Mouse (Mus musculus): ENCODE data around the gene Abcg1. TPM values are rescaled to one million over a fixed set of nuclear protein-coding genes. Genes with fewer than 3 reads are reported as not detected.

Abcg1 gene
- polyA plus RNA-seq, 1 experiment from 2014 or later, result 9.6 TPM

DNA sequence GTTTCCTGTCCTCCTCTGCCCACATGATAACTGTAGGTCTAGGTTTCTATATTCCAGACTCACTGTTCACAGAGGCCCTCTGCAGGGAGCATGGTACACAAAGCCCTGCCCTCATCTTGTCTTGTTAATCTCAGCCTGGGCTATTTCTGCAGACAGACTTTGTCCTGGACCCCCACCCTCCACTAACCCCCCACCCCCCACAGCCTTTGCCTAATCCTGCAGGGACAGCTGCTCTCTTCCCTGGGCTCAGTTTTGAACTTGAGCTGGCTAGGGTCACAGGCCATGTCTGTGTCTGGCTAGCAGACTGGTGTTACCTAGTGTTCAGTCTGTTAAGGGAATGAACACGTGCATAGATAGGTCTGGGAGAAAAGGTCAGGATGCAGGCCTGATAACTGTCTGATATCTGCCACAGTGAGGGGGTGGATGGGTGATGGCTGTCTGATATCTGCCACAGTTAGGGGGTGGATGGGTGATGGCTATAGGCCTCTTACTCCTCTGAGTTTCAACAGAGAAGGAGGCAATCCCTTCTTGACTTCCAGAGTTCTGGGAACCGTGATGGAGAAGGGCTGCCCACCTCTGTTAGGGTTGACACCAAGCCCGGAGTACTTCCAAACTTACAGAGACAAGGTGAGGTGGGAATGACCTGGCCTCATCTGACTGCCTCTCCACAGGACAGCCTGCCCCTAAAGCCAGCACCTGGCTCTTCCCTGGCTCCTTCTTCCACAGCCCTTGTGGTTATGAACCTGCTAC is 4.0 kb downstream of the Abcg1 start:
- 0 out of 2 replicates have a peak, but pooled peaks cover 4% of the 10 kb centered on the region for H3K4me1 ChIP-seq (ENCODE audit: insufficient read depth)
- H3K4me2 ChIP-seq, result 0 out of 2 replicates have a peak overlapping the region, but pooled peaks have one; percentile 80
- no peak overlapping the region for H3K9ac ChIP-seq
- no peak for DNase-seq
- no peaks in the 10 kb centered on the region for H3K36me3 ChIP-seq (ENCODE audit: insufficient read depth)
- peaks cover 38% of the 10 kb centered on the region for H3K27me3 ChIP-seq (ENCODE audit: insufficient read depth, low read length)
- no peak for TF ChIP-seq CTCF (IDR thresholded peaks at IDR 0.05; ENCODE audit: low read depth)
- H3K27ac ChIP-seq (ENCODE audit: low read depth), result peak overlapping the region; percentile 58; the same call in 1 of the 2 replicates
- no peak overlapping the region for H3K4me3 ChIP-seq (ENCODE audit: low read depth, low read length)
- WGBS, result 64% methylated on average over 3 of the region's 3 CpGs
- ATAC-seq (ENCODE audit: insufficient read depth), result no peak
- no peaks in the 10 kb centered on the region for H3K9me3 ChIP-seq (ENCODE audit: low read depth, low read length)

DNA sequence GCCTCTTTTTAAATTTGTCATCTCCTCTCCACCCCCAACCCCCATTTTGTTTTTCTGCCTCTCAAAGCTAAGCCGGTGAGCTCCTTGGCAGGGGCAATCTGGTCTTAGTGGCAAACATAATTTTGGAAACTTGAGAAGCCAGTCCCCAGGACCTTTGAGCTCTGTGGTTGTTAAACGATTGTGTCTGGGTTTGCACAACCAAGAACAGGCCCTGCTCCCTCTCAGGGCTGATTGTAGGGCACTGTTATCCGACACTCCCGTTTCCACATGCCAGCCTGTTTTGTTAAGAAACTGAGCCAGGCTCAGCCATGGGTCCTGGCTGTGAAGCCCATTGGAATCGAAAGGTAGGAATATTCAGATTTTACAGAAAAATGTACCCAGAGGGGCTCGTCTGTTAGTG is 8.6 kb downstream of the Abcg1 start:
- H3K27me3 ChIP-seq (ENCODE audit: insufficient read depth, low read length), result no peaks in the 10 kb centered on the region
- DNase-seq, result no peak
- H3K4me2 ChIP-seq, result no peak overlapping the region
- H3K27ac ChIP-seq (ENCODE audit: low read depth), result no peak overlapping the region
- H3K9me3 ChIP-seq (ENCODE audit: low read depth, low read length), result no peaks in the 10 kb centered on the region
- H3K4me3 ChIP-seq (ENCODE audit: low read depth, low read length), result no peak overlapping the region
- no peak overlapping the region for H3K9ac ChIP-seq
- no peaks in the 10 kb centered on the region for H3K4me1 ChIP-seq (ENCODE audit: insufficient read depth)
- WGBS, result 58% methylated on average over 6 of the region's 6 CpGs
- no peak for TF ChIP-seq CTCF (IDR thresholded peaks at IDR 0.05; ENCODE audit: low read depth)
- no peak for ATAC-seq (ENCODE audit: insufficient read depth)
- no peaks in the 10 kb centered on the region for H3K36me3 ChIP-seq (ENCODE audit: insufficient read depth)

DNA sequence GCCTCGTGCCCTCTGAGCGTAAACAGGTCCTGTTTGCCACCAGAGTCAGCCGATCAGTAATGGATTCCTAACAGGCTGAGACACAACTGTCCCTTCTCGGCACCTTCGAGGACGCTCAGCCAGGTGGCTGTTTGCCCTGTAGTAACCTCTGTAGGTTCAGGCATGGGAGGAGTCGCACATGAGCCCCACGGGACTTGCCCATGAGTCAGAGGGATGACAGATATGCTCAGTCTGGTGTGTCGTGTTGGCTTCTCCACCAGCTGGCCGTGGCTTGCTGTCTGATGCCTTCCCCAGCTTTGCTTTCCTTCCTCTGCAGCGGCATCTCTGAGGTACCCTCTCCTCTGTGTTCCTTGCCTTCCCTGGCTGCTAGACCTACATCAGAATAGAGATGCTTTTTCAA is 9.6 kb downstream of the Abcg1 start:
- H3K27ac ChIP-seq (ENCODE audit: low read depth), result no peak overlapping the region
- no peak overlapping the region for H3K4me2 ChIP-seq
- H3K9me3 ChIP-seq (ENCODE audit: low read depth, low read length), result no peaks in the 10 kb centered on the region
- H3K27me3 ChIP-seq (ENCODE audit: insufficient read depth, low read length), result no peaks in the 10 kb centered on the region
- H3K9ac ChIP-seq, result no peak overlapping the region
- no peak for ATAC-seq (ENCODE audit: insufficient read depth)
- no peak for TF ChIP-seq CTCF (IDR thresholded peaks at IDR 0.05; ENCODE audit: low read depth)
- WGBS, result 57% methylated on average over 11 of the region's 11 CpGs
- DNase-seq, result no peak
- no peaks in the 10 kb centered on the region for H3K36me3 ChIP-seq (ENCODE audit: insufficient read depth)
- H3K4me3 ChIP-seq (ENCODE audit: low read depth, low read length), result no peak overlapping the region
- H3K4me1 ChIP-seq (ENCODE audit: insufficient read depth), result 0 out of 2 replicates have a peak, but pooled peaks cover 5% of the 10 kb centered on the region

DNA sequence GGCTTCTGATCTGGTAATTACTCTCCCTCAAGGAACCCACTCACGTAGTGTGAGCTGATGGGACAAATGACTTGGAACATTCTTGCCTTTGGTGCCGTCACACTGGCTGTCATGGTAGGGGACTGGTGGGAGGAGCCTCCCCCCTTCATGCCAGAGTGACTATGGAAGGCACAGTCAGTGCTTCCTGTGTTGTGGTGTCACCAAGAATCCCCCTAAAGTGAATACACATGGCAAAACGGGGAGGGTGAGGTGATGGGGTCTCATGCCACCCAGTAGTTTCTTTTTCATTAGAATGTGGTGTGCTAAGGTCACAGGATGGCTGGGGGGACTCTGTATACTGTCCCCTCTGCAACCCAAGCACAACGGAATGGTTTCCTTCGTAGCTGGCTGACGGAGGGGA is 11.6 kb downstream of the Abcg1 start:
- Histone ChIP-seq H3K4me3 (ENCODE audit: low read depth, low read length) (no peak overlapping the region), H3K4me1 (ENCODE audit: insufficient read depth) (peaks cover 19% of the 10 kb centered on the region), H3K36me3 (ENCODE audit: insufficient read depth) (no peaks in the 10 kb centered on the region), H3K27me3 (ENCODE audit: insufficient read depth, low read length) (no peaks in the 10 kb centered on the region), H3K27ac (ENCODE audit: low read depth) (no peak overlapping the region), H3K4me2 (no peak overlapping the region), H3K9me3 (ENCODE audit: low read depth, low read length) (no peaks in the 10 kb centered on the region), H3K9ac (no peak overlapping the region)
- 71% methylated on average over 6 of the region's 6 CpGs for WGBS
- ATAC-seq (ENCODE audit: insufficient read depth), result no peak
- DNase-seq, result no peak
- TF ChIP-seq CTCF (IDR thresholded peaks at IDR 0.05; ENCODE audit: low read depth), result no peak

DNA sequence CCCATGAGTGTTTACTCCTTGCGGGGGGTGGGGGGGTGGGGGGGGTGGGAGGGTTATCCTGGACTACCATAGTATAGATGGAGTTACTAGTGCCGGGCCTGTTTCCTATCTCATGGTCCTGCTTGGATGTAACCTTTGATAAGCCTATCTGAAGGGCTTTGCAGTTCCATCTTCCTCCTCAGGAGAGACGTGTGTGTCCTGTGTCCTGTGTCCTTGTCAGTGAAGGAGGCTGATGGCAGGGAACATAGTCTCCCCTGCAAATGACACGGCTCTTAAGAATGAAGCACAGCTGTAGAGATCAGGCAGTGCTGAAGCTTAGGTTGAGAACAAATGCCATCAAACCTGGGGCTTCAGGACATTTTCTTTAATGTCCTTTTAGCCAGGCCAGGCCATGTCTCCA is 12.4 kb downstream of the Abcg1 start:
- Histone ChIP-seq H3K4me1 (ENCODE audit: insufficient read depth) (peaks cover 22% of the 10 kb centered on the region), H3K27me3 (ENCODE audit: insufficient read depth, low read length) (no peaks in the 10 kb centered on the region), H3K9ac (no peak overlapping the region), H3K36me3 (ENCODE audit: insufficient read depth) (no peaks in the 10 kb centered on the region), H3K9me3 (ENCODE audit: low read depth, low read length) (no peaks in the 10 kb centered on the region), H3K4me3 (ENCODE audit: low read depth, low read length) (no peak overlapping the region), H3K27ac (ENCODE audit: low read depth) (no peak overlapping the region), H3K4me2 (no peak overlapping the region)
- no peak for TF ChIP-seq CTCF (IDR thresholded peaks at IDR 0.05; ENCODE audit: low read depth)
- ATAC-seq (ENCODE audit: insufficient read depth), result no peak
- WGBS, result 82% methylated on average over 4 of the region's 4 CpGs
- DNase-seq, result no peak

DNA sequence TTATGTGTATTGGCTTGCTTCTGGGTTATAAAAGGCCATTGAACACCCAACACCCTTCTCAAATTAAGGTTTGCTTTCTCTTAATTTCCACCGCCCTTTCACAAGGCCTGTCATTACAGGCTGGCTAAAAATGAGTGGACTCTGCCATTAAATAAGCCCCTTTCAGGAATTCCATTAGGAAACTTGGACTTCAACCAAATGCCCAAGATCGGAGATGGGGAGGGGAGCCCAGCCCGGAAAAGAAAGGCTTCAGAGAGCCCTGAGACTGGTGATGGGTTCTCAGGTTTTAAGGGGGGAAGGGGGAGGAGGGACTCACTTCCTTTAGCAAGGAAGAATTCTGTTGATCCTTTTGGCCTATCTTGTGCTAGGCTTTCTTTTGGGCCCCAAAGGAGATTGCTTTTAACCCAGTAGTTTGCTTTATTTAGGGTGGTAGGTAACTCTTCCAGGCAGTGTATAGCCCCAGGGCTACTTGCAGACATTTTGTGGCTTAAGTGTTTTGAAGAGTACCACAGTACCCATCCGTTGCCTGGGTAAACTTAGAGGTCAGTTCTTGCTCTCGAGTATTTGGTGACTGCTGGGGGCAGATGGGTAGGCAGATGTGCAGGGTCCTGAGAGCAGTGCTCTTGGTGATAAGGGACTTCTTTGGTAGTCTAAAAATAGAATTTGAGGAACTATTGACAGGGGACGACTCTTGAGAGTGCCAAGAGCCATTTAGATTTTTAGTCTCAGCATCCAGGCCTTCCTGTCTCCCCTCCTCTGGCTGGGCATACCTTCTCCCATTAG is 13.1 kb downstream of the Abcg1 start:
- DNase-seq (peak; percentile 34), ATAC-seq (ENCODE audit: insufficient read depth) (no peak)
- no peak overlapping the region for H3K9ac ChIP-seq
- H3K4me1 ChIP-seq (ENCODE audit: insufficient read depth), result peaks cover 22% of the 10 kb centered on the region
- no peaks in the 10 kb centered on the region for H3K27me3 ChIP-seq (ENCODE audit: insufficient read depth, low read length)
- H3K9me3 ChIP-seq (ENCODE audit: low read depth, low read length), result no peaks in the 10 kb centered on the region
- no peak overlapping the region for H3K4me2 ChIP-seq
- 34% methylated on average over 6 of the region's 6 CpGs for WGBS
- no peak overlapping the region for H3K27ac ChIP-seq (ENCODE audit: low read depth)
- no peaks in the 10 kb centered on the region for H3K36me3 ChIP-seq (ENCODE audit: insufficient read depth)
- no peak for TF ChIP-seq CTCF (IDR thresholded peaks at IDR 0.05; ENCODE audit: low read depth)
- H3K4me3 ChIP-seq (ENCODE audit: low read depth, low read length), result no peak overlapping the region
